Mouse (Mus musculus) cerebellum, adult 2 months (tissue): ENCODE results near the gene Gemin6.

ENCODE experiments used
- CTCF ChIP-seq: fragments of 200-500 bp; IDR thresholded peaks from 2 replicates; pipeline ENCODE4 v1.5.1; 2011; ENCODE audit warnings: low read depth, mild to moderate bottlenecking, control low read depth, low read length, moderate library complexity, borderline replicate concordance; ENCODE audit not compliant: insufficient read depth
- POLR2A ChIP-seq: fragments of 200-500 bp; IDR thresholded peaks from 2 replicates; pipeline ENCODE4 v1.6.1; 2011; ENCODE audit warnings: low read length, control low read depth, borderline replicate concordance; ENCODE audit not compliant: insufficient read depth

DNA sequence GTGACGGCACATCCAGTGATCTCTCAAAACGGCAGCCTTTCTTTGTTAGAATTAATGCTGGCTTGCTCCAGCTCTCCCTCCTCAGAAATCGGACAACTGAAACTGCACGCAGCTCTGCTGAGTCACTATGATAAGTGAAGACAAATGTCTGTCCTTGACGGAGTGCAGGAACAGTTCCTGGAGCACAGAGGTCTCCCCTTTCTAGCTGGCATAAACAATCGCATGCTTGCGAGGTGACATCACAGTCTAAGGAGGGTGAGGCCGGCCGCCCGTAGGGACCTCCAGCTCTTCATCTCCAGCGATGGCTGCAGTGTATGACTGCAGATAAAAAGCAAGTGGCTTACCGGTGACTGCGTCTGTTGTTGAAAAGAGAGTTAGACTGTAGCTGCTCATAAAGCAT lies 31.0 kb downstream of the Gemin6 start:
- TF ChIP-seq POLR2A: no peak
- TF ChIP-seq CTCF: no peak
